Mouse (Mus musculus) CH12.LX (cell line): Measurements from ENCODE around the gene Pgc.

Experiments
- BHLHE40 ChIP-seq: IDR thresholded peaks from 2 replicates; pipeline ENCODE4 v1.6.1; 2011; ENCODE audit warnings: mild to moderate bottlenecking, low read depth, low read length, improper control_type of control experiment
- CHD2 ChIP-seq: IDR thresholded peaks from 2 replicates; pipeline ENCODE4 v1.6.1; 2011; ENCODE audit warnings: low read length, improper control_type of control experiment
- CTCF ChIP-seq, 2 experiments: IDR thresholded peaks in 1 of 2; conservative IDR thresholded peaks in 1 of 2; 2 replicates each; pipeline ENCODE4 v1.5.1; 2011 to 2012; ENCODE audit warnings: low read depth in 2 of 2, low read length in 2 of 2, improper control_type of control experiment in 1 of 2, inconsistent platforms in 1 of 2, mild to moderate bottlenecking in 1 of 2, moderate library complexity in 1 of 2
- EP300 ChIP-seq: IDR thresholded peaks from 2 replicates; pipeline ENCODE4 v1.6.1; 2011; ENCODE audit warnings: low read length, improper control_type of control experiment
- KAT2A ChIP-seq: IDR thresholded peaks from 2 replicates; pipeline ENCODE4 v1.6.1; 2012; ENCODE audit warnings: low read length, improper control_type of control experiment, inconsistent platforms; ENCODE audit not compliant: insufficient replicate concordance
- MAZ ChIP-seq: IDR thresholded peaks from 2 replicates; pipeline ENCODE4 v1.6.1; 2012; ENCODE audit warnings: low read depth, mild to moderate bottlenecking, inconsistent platforms, low read length, improper control_type of control experiment, moderate library complexity
- MXI1 ChIP-seq: IDR thresholded peaks from 2 replicates; pipeline ENCODE4 v1.6.1; 2011; ENCODE audit warnings: mild to moderate bottlenecking, low read depth, low read length, improper control_type of control experiment
- POLR2A ChIP-seq: IDR thresholded peaks from 2 replicates; pipeline ENCODE4 v1.6.1; 2011; ENCODE audit warnings: low read depth, mild to moderate bottlenecking, improper control_type of control experiment, low read length
- SMC3 ChIP-seq: IDR thresholded peaks from 2 replicates; pipeline ENCODE4 v1.6.1; 2011; ENCODE audit warnings: low read depth, low read length, improper control_type of control experiment
- USF1 ChIP-seq: IDR thresholded peaks from 2 replicates; pipeline ENCODE4 v1.6.1; 2014; ENCODE audit warnings: low read depth, mild to moderate bottlenecking, inconsistent platforms, low read length, improper control_type of control experiment
- ZMIZ1 ChIP-seq: IDR thresholded peaks from 2 replicates; pipeline ENCODE4 v1.6.1; 2012; ENCODE audit warnings: low read depth, mild to moderate bottlenecking, inconsistent platforms, low read length, improper control_type of control experiment

DNA sequence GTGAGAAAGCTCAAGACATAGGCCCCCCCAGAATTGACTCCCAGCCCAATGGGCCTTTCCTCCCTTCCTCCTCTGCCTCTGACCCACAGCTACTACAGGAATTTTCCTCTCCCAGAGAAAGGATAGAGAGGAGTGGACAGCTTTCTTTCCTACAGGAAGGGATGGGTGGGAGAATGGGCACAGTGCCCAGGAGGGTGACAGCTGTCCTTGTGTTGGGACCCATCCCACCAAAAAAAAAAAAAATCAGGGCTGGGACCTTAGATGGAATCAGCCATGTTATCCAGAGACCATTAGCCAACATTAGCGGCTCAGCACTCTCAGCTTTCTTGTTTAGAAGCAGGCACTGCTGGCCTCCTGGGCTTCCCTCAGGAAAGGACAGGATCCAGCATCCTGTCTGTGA lies 20.4 kb upstream of the Pgc start:
- TF ChIP-seq POLR2A = no peak
- TF ChIP-seq CHD2 = no peak
- TF ChIP-seq USF1 = no peak
- TF ChIP-seq CTCF (conservative IDR thresholded peaks at IDR 0.05 in 1 of 2, IDR thresholded peaks at IDR 0.05 in 1 of 2; ENCODE audit: low read depth in 2 of 2, low read length in 2 of 2) = no peak
- no peak for TF ChIP-seq MXI1
- TF ChIP-seq BHLHE40 = no peak
- TF ChIP-seq EP300 = no peak
- TF ChIP-seq SMC3 = no peak
- TF ChIP-seq ZMIZ1 = no peak
- no peak for TF ChIP-seq MAZ
- TF ChIP-seq KAT2A = no peak
